Mouse (Mus musculus) embryonic facial prominence, embryonic 10.5 days (tissue): ENCODE measurements around the gene 5530401A14Rik. TPM values are rescaled to one million over a fixed set of nuclear protein-coding genes. Genes with fewer than 3 reads are reported as not detected.

Source experiments
- DNase-seq: peaks from one replicate; pipeline ENCODE4 v3.0.0-alpha.2; 2017; ENCODE audit warnings: low spot score
- H3K27ac ChIP-seq: fragments of 300-500 bp; sonication (generic); replicated peaks from 2 replicates; pipeline ENCODE4 v1.5.1; 2016; ENCODE audit warnings: mild to moderate bottlenecking
- H3K27me3 ChIP-seq: fragments of 300-500 bp; sonication (generic); replicated peaks from 2 replicates; pipeline ENCODE4 v1.6.1; 2016; ENCODE audit warnings: low read depth, mild to moderate bottlenecking; ENCODE audit not compliant: poor library complexity, severe bottlenecking
- H3K36me3 ChIP-seq: fragments of 300-500 bp; sonication (generic); replicated peaks from 2 replicates; pipeline ENCODE4 v1.6.1; 2016; ENCODE audit warnings: mild to moderate bottlenecking, moderate library complexity
- H3K4me1 ChIP-seq: fragments of 300-500 bp; sonication (generic); 2 replicates; pipeline ENCODE4 v1.6.1; 2016
- H3K4me3 ChIP-seq: fragments of 300-500 bp; sonication (generic); 2 replicates; pipeline ENCODE4 v1.5.1; 2016; ENCODE audit warnings: mild to moderate bottlenecking, moderate library complexity
- H3K9me3 ChIP-seq: fragments of 300-500 bp; sonication (generic); 2 replicates; pipeline ENCODE4 v1.6.1; 2016; ENCODE audit warnings: mild to moderate bottlenecking
- WGBS: fragments of 180-500 bp; shearing (Covaris S2); methylation state at CpG from one replicate; pipeline ENCODE4 v1.1.7; 2016; 5-methylcytosine and 5-hydroxymethylcytosine counted together
- polyA plus RNA-seq: library from polyadenylated mRNA; unstranded; fragments of >200 nt; fragmentation: Nextera tagmentation; extraction: Ambion mirVana; gene quantifications from 2 replicates; pipeline ENCODE4 v1.2.1, GENCODE M21; 2016

Gene 5530401A14Rik
- 0.05 TPM in 1 of 2 replicates, not detected in the other for polyA plus RNA-seq

DNA sequence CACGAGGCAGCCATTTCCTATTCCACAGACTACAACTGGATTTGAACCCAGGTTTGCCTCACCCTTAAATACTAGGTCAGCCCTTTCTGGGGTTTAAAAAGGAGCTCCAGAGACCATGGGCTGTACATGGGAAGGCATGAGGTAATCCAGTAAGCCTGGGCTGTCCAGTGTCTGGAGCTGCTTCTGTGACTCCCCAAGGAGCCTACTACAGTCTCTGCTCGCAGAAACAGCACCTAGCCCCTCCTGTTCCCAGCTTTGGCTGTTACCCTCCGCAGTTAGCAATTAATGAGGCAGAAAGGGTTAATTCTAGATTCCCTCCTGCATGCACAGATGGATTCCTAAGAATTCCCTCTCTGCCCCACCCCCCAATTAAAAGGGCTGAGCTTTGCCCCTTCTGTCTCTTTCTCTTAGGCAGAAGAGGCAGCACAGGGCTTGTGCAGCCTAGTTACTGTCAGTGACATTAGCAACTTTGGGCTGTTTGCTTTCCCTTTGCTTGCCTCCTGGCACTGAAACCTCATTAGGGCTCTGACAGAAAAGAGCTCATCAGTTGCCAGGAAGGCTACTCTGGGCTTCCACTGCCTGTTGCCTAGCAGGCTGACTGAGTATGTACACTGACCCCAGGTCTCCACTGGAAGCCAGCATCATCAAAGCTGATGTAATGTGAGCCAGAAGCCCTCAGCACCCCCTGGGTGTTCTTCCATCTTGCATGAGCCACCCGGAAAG is at the start of gene 5530401A14Rik:
Gene 5530401A14Rik (plus strand): TSS at position 424 of the 723 bp plus-strand sequence.
- Histone ChIP-seq H3K36me3 (no peaks in the 10 kb centered on the region), H3K27ac (peak within 1 kb of the TSS; percentile 70), H3K27me3 (no peaks in the 10 kb centered on the region), H3K9me3 (no peaks in the 10 kb centered on the region), H3K4me3 (no peak within 1 kb of the TSS), H3K4me1 (peaks cover 35% of the 10 kb centered on the region)
- DNase-seq = peak; percentile 59
- WGBS = 27% methylated on average over 4 of the region's 4 CpGs

DNA sequence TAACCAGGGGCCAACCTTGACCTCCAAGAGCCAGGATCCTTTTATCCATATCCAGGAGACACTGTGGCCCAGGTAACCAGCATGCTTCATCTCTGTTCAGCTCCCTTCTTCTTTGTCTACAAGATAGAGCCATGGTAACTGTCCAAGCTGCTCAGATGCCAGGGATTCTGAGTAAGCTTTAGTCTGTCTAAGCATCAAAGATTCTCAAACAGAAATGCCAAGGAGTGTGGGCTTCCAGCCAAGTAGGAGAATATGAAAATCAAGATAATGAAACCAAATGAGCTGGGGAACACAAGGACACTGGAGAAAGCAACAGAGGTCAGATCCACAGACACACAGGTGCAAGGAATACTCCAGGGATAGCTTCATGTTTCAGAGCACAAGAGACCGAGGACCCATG is 45.7 kb upstream of the 5530401A14Rik start:
- no peak for DNase-seq
- H3K4me1 ChIP-seq = no peaks in the 10 kb centered on the region
- WGBS = 85% methylated on average over 1 of the region's 1 CpGs
- H3K27ac ChIP-seq = no peak overlapping the region
- no peaks in the 10 kb centered on the region for H3K9me3 ChIP-seq
- H3K36me3 ChIP-seq = no peaks in the 10 kb centered on the region
- H3K4me3 ChIP-seq = no peak overlapping the region
- 0 out of 2 replicates have a peak, but pooled peaks cover 3% of the 10 kb centered on the region for H3K27me3 ChIP-seq

DNA sequence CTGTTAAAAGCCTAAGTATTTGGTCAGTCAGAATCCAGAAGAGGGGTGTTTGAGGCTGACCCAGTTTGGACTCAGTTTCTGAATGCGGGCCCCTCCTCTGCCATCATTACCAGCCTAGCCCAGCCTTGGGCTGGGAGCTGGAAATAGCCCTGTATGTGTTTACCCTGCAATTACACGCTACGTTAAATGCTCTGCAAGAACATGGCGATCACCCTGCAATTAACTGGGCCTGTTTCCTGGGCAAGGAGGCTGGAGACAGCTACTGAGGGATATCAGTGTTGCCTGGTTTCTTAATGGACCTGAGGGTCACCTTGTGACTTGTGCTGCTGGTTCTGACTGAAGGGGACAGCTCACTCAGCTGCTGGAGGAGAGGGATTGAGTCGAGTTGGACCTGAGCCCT is 43.9 kb upstream of the 5530401A14Rik start:
- Histone ChIP-seq H3K4me3 (no peak overlapping the region), H3K36me3 (no peaks in the 10 kb centered on the region), H3K27ac (no peak overlapping the region), H3K27me3 (0 out of 2 replicates have a peak, but pooled peaks cover 3% of the 10 kb centered on the region), H3K4me1 (no peaks in the 10 kb centered on the region), H3K9me3 (no peaks in the 10 kb centered on the region)
- 41% methylated on average over 5 of the region's 5 CpGs for WGBS
- DNase-seq = no peak

DNA sequence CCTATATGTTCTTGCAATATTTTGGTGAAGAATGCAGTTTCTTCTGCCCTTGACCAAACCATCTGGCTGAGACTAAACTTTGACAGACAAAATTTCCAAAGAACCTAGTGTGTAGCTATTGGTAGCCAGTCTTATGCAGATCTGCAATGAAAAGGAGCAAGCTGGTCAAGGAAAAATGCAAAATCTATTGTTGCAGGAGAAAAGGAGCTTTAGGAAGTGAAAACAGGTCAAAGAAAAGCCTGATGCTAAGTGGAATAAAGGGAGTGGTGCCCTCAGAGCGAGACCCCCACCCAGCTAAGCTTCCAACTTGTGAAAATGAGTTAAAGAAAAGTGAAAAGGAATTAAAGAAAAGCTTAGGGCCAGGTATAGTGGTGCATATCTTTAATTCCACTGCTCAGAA is 28.1 kb upstream of the 5530401A14Rik start:
- Histone ChIP-seq H3K27me3 (no peaks in the 10 kb centered on the region), H3K27ac (no peak overlapping the region)

DNA sequence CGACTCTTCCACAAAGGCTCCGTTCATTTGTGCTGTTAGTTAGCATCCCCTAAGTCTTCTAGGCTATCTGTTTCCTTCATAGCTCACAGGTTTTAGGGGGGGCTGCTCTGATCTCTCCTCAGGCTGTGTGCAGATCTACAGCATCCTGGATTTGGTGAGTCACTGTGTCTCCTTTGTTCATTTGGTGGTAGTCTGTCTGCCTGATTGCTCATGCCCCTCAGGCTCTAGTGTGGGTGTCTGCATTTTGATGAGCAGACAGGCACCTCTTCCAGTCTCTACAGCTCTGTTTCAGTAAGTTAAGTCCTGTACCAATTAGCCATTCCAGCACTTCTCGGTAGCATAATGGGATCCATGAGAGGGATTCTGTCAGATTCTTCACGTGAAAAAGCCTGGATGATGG is 22.0 kb upstream of the 5530401A14Rik start:
- Histone ChIP-seq H3K4me3 (no peak overlapping the region), H3K36me3 (no peaks in the 10 kb centered on the region), H3K27ac (no peak overlapping the region), H3K4me1 (no peaks in the 10 kb centered on the region), H3K27me3 (no peaks in the 10 kb centered on the region), H3K9me3 (no peaks in the 10 kb centered on the region)
- WGBS = 52% methylated on average over 4 of the region's 4 CpGs
- no peak for DNase-seq

More for the DNA sequence above, 28.1 kb upstream of the 5530401A14Rik start:
- H3K9me3 ChIP-seq = no peaks in the 10 kb centered on the region
- 65% methylated on average over 1 of the region's 1 CpGs for WGBS
- H3K4me1 ChIP-seq = no peaks in the 10 kb centered on the region
- no peak for DNase-seq
- H3K4me3 ChIP-seq = no peak overlapping the region
- H3K36me3 ChIP-seq = no peaks in the 10 kb centered on the region

DNA sequence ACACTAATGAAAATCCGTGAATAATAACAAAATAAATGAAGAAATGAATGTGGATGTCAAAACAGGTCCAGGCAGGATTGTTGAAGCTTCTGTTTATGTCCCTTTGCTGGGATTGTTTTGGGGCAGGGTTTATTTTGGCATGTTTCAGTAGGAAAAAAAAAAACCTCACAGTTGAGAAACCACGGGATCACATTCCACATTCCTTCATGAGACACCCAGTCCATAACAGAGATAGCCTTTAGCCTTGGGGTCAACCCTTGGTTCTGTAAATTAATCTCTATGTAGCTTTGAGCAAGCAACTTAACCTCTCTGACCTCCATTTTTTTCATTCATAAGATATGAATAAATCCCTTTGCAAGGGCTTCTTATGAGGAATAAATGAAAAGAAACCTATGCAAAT is 19.5 kb upstream of the 5530401A14Rik start:
- Histone ChIP-seq H3K4me3 (no peak overlapping the region), H3K27me3 (no peaks in the 10 kb centered on the region), H3K9me3 (no peaks in the 10 kb centered on the region), H3K27ac (no peak overlapping the region), H3K36me3 (no peaks in the 10 kb centered on the region), H3K4me1 (no peaks in the 10 kb centered on the region)
- no peak for DNase-seq
- 63% methylated on average over 2 of the region's 2 CpGs for WGBS

DNA sequence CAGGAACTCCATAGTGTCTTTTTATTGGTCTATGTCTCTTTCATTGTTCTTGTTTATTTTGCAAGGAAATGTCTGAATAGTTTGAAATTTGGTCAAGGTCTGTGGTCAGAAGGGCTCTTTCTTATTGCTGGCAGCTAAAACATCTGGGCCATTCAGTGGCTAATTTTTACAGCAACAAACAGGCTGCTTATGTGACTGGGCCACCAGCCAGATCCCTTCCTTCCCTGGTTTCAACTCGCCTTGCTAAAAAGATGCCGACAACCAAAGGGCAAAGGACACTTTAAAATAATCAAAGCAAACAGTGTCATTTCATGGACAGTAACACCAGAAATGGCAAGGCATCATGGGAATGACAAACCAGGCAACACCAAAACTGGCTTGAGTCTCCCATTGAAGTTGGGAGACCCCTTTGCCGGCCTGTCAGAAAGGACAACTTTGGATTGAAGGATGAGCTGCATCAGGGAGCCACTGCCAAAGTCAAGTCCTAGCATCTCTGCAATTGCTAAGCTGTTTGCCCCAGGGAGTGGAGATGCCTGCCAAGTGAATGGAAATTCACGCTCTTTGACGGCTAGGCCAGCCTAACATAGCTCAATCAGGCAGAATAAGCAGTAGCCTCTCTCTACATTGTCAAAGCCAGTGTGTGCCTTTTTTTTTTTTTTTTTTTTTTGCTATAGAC is 15.3 kb upstream of the 5530401A14Rik start:
- no peaks in the 10 kb centered on the region for H3K27me3 ChIP-seq
- H3K27ac ChIP-seq = no peak overlapping the region
- no peaks in the 10 kb centered on the region for H3K4me1 ChIP-seq
- WGBS = 67% methylated on average over 5 of the region's 5 CpGs
- DNase-seq = no peak
- H3K36me3 ChIP-seq = no peaks in the 10 kb centered on the region
- H3K4me3 ChIP-seq = no peak overlapping the region
- no peaks in the 10 kb centered on the region for H3K9me3 ChIP-seq

DNA sequence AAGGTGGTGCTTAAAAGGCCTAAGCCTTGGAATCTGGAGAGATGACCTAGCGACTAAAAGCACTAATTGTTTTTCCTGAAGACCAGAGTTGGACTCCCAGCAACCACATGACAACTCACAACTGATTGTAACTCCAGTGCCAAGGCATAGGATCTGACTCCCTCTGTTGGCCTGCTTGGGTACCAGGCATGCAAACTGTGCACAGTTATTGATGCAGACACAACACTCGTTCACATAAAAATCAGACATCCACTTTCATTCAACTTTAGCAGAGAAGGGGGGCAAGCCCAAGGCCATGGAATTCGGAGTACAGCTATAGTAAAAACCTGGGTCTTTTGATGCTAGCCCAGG is 14.8 kb upstream of the 5530401A14Rik start:
- 78% methylated on average over 3 of the region's 3 CpGs for WGBS

DNA sequence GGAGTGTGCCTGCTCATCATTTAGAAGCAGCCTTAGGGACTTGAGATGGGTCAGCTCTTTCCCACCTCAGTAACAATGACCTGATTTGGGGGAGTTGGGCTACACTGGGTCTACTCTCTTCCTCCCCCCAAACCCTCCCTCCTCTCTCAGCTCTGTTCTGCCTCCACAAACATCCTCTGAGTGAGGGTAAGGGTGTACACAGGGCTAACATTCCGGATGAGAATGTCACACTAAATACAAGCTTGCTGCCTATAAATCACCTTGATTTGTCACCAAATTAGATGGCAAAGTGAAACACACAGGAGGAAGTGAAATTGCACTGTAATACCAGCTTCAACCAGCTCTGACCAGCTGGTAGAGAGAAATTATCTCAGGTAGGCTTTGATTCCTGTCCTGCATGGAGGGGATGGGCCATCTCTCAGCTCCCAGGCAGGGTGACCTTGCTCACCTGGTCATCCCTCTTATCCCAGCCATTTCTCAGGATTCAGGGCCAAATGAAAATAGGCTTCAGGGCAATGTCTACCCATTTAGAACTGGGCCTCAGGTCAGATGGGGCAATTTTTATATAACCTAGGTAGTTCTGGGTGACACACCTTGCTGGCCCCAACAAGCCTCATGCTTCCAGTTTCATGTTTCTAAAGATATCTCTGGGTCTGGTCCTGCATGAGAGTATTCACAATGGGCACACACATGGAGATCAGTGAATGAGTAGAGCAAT is 12.5 kb upstream of the 5530401A14Rik start:
- Histone ChIP-seq H3K9me3 (no peaks in the 10 kb centered on the region), H3K36me3 (no peaks in the 10 kb centered on the region), H3K27me3 (no peaks in the 10 kb centered on the region), H3K27ac (no peak overlapping the region), H3K4me3 (no peak overlapping the region), H3K4me1 (peaks cover 7% of the 10 kb centered on the region)
- 74% methylated on average over 1 of the region's 1 CpGs for WGBS
- no peak for DNase-seq

More for the DNA sequence above, 14.8 kb upstream of the 5530401A14Rik start:
- no peaks in the 10 kb centered on the region for H3K36me3 ChIP-seq
- no peaks in the 10 kb centered on the region for H3K9me3 ChIP-seq
- H3K4me1 ChIP-seq = peaks cover 4% of the 10 kb centered on the region
- no peak overlapping the region for H3K4me3 ChIP-seq
- no peaks in the 10 kb centered on the region for H3K27me3 ChIP-seq
- DNase-seq = no peak
- no peak overlapping the region for H3K27ac ChIP-seq

DNA sequence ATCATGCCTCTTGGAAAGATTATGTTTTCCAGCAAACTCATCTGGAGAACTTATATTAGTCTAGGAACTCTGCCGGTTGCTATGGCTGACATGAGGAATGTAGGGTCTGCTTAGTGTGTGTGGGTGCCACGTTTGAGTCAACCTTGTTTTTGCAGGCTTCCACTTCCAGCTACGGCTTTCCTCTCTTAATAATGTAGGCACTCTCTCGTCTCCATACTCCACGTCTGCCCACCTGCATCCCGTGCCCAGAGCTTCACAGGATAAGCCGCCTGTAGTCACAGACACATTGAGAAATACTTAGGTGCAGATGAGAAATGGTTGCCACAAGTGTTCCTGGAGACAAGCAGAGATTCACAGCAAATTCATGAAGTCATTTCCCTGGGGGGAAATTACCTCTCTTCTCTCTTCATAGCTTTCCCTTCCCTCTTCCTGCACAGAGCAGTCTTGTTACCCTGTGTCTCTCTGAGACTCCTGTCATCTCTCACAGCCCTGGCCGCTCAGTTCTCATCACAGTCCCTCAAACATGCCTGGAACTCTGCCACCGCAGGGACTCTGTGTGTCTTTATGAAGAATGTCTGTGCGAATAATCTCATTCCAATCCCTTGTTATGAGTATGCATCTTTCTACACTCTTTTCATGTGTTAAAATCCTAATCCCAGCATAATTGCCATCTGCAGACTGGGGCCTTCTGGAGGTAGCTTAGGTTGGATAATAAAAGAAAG is 5.3 kb downstream of the 5530401A14Rik start:
- H3K27ac ChIP-seq = no peak overlapping the region
- peaks cover 19% of the 10 kb centered on the region for H3K4me1 ChIP-seq
- WGBS = 78% methylated on average over 10 of the region's 10 CpGs
- no peak overlapping the region for H3K4me3 ChIP-seq
- no peaks in the 10 kb centered on the region for H3K9me3 ChIP-seq
- no peak for DNase-seq
- H3K27me3 ChIP-seq = no peaks in the 10 kb centered on the region
- no peaks in the 10 kb centered on the region for H3K36me3 ChIP-seq

DNA sequence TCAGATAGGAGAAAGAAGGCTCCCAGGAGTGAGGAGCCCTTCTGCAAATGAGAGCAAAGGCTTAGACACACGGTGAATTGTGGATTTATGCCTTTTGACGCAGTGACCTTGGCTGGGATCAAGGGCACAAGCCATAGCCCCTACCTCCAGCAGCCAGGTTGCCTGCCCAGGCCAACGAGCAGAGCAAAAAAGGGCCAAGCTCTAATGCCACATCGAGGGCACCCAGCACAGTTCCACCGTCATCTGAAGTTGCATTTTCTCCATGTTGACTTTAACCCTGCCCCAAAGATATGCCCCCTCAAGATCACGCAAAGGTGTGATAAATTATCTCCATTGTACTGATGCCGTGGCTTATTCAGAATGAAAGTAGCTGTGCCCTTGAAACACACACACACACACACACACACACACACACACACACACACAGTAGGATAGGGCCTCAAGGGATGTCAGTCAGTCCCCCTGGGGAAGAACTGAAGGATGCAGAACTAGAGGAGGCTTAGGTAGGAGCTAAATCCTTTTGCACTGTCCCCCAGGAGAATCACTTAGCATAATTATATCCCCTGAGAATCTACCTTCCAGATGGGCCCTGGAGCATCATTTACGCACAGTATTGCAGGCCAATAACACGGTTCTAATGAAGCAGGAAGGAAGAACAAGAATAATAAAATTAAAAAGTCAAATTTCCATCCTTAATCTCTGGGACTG is 11.2 kb downstream of the 5530401A14Rik start:
- Histone ChIP-seq H3K27ac (no peak overlapping the region), H3K4me3 (no peak overlapping the region), H3K4me1 (no peaks in the 10 kb centered on the region), H3K9me3 (no peaks in the 10 kb centered on the region), H3K36me3 (no peaks in the 10 kb centered on the region), H3K27me3 (no peaks in the 10 kb centered on the region)
- 64% methylated on average over 9 of the region's 9 CpGs for WGBS
- DNase-seq = no peak

DNA sequence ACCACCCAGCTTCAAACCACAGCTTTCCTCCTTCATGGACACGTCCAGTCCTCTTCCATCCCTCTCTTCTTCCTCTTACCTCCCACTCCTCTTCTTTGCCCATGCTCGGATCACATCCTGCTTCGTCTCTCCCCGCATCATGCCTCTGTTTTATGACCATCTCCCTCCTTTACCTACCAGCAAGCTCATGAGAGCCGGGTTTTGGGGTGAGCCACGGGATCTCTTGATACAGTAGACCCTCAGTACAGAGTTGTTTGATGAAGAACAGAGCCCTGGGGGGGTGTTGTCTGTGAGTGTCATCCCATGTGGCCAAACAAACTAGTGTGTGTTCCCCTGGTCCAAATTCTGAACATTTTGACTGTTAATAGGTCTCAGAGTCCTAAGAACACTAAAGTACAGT is 36.0 kb downstream of the 5530401A14Rik start:
- H3K4me3 ChIP-seq = no peak overlapping the region
- DNase-seq = no peak
- H3K9me3 ChIP-seq = no peaks in the 10 kb centered on the region
- WGBS = 85% methylated on average over 6 of the region's 6 CpGs
- no peak overlapping the region for H3K27ac ChIP-seq
- H3K27me3 ChIP-seq = no peaks in the 10 kb centered on the region
- H3K4me1 ChIP-seq = peaks cover 11% of the 10 kb centered on the region
- H3K36me3 ChIP-seq = no peaks in the 10 kb centered on the region
